Mouse (Mus musculus) spleen, embryonic (tissue): ENCODE results near the gene Drosha.
"Not testable (repeated sequence)": the region's sequence is repeated elsewhere in the genome, so short reads cannot be mapped to it uniquely, and the experiment has no call there.

Experiments
- CTCF ChIA-PET: fragments of 350-600 bp; sonication (Branson Sonifier 250); formaldehyde crosslinking; loops from one replicate; lab custom pipeline; 2022; lab: Charles Lee

Drosha gene

GRCm38 (mm10) chr15:12923826-12924225 lies 99.2 kb downstream of the Drosha start:
- CTCF ChIA-PET = no interaction called here

GRCm38 (mm10) chr15:12931481-12931880 lies 106.9 kb downstream of the Drosha start:
- CTCF ChIA-PET = no interaction called here

GRCm38 (mm10) chr15:12936217-12936732 lies 111.7 kb downstream of the Drosha start:
- CTCF ChIA-PET = no interaction called here

- CTCF ChIA-PET = not testable (repeated sequence)
These were observed 112.7 kb downstream of the Drosha start for GRCm38 (mm10) chr15:12937326-12937725.

- CTCF ChIA-PET = no interaction called here
These were observed 116.5 kb downstream of the Drosha start for GRCm38 (mm10) chr15:12941106-12941505.

- CTCF ChIA-PET = no interaction called here
These were observed 117.1 kb downstream of the Drosha start for GRCm38 (mm10) chr15:12941651-12942180.

- CTCF ChIA-PET = no interaction called here
These were observed 117.8 kb downstream of the Drosha start for GRCm38 (mm10) chr15:12942424-12942823.

- CTCF ChIA-PET = no interaction called here
These were observed 133.4 kb downstream of the Drosha start for GRCm38 (mm10) chr15:12958051-12958450.

GRCm38 (mm10) chr15:12962179-12962578 lies 137.6 kb downstream of the Drosha start:
- CTCF ChIA-PET = no interaction called here

GRCm38 (mm10) chr15:12965209-12965608 lies 140.6 kb downstream of the Drosha start:
- CTCF ChIA-PET = no interaction called here

GRCm38 (mm10) chr15:12968815-12969214 lies 144.2 kb downstream of the Drosha start:
- CTCF ChIA-PET = no interaction called here

- CTCF ChIA-PET = no interaction called here
These were observed 147.8 kb downstream of the Drosha start for GRCm38 (mm10) chr15:12972441-12972840.
